Mouse (Mus musculus) G1E (cell line): Measurements from ENCODE around the gene Wdr38.
"Not testable (repeated sequence)": the region's sequence is repeated elsewhere in the genome, so short reads cannot be mapped to it uniquely, and the experiment has no call there.

Experiments used
- CTCF ChIP-seq: IDR thresholded peaks from 2 replicates; pipeline ENCODE4 v1.5.1; 2012; ENCODE audit warnings: low read depth, low read length, inconsistent platforms, mixed read lengths
- TAL1 ChIP-seq: conservative IDR thresholded peaks from 2 replicates; pipeline ENCODE4 v1.6.1; 2012; ENCODE audit warnings: low read depth, low read length, inconsistent platforms, mixed read lengths

DNA sequence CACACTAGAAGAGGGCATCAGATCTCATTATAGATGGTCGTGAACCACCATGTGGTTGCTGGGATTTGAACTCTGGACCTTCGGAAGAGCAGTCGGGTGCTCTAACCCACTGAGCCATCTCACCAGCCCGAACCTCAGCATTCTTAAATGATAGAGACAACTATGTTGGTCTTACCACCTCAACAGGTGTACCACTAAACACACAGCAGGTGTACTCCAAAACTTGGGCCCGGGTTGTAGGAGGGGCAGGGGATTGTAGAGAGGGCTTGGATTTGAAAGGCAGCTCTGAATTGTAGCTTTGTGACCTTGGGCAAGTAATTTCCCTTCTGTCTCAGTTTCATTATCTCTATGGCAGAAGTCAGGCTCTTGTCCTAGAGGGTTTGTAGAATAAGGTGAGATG, 12.9 kb downstream of the Wdr38 start:
- TF ChIP-seq CTCF, TAL1: not testable (repeated sequence)
